Mouse (Mus musculus): ENCODE measurements around the gene Gmnc.

- no peak for TF ChIP-seq CTCF (conservative IDR thresholded peaks at IDR 0.05; ENCODE audit: insufficient read depth, insufficient read length, low read depth, low read length)
- no peak for TF ChIP-seq POLR2A (IDR thresholded peaks at IDR 0.05; ENCODE audit: low read depth, low read length)
These were observed 31.3 kb upstream of the Gmnc start for GRCm38 (mm10) chr16:27022746-27023145.
